Mouse (Mus musculus) embryonic facial prominence, embryonic 15.5 days (tissue): Measurements from ENCODE around the gene Ppp2r3d. TPM values are rescaled to one million over a fixed set of nuclear protein-coding genes. Genes with fewer than 3 reads are reported as not detected.
"Not testable (repeated sequence)": the region's sequence is repeated elsewhere in the genome, so short reads cannot be mapped to it uniquely, and the experiment has no call there.

Experiments used
- ATAC-seq: fragments of 200-750 bp; cut with Nextera tagmentation; 2 replicates; pipeline ENCODE4 v1.8.0; 2017; ENCODE audit warnings: low read depth, moderate TSS enrichment; ENCODE audit not compliant: insufficient number of reproducible peaks, low FRiP score, low TSS enrichment
- H3K27ac ChIP-seq: fragments of 300-500 bp; sonication (generic); replicated peaks from 2 replicates; pipeline ENCODE4 v1.5.1; 2015; ENCODE audit warnings: mild to moderate bottlenecking, inconsistent platforms
- H3K27me3 ChIP-seq: fragments of 300-500 bp; sonication (generic); 2 replicates; pipeline ENCODE4 v1.6.1; 2015; ENCODE audit warnings: inconsistent platforms
- H3K36me3 ChIP-seq: fragments of 300-500 bp; sonication (generic); 2 replicates; pipeline ENCODE4 v1.6.1; 2015; ENCODE audit warnings: mild to moderate bottlenecking, inconsistent platforms
- H3K4me1 ChIP-seq: fragments of 300-500 bp; sonication (generic); 2 replicates; pipeline ENCODE4 v1.6.1; 2015; ENCODE audit warnings: inconsistent platforms
- H3K4me2 ChIP-seq: fragments of 300-500 bp; sonication (generic); replicated peaks from 2 replicates; pipeline ENCODE4 v1.6.1; 2015; ENCODE audit warnings: mild to moderate bottlenecking, inconsistent platforms
- H3K4me3 ChIP-seq: fragments of 300-500 bp; sonication (generic); replicated peaks from 2 replicates; pipeline ENCODE4 v1.5.1; 2015; ENCODE audit warnings: mild to moderate bottlenecking, inconsistent platforms
- H3K9ac ChIP-seq: fragments of 300-500 bp; sonication (generic); 2 replicates; pipeline ENCODE4 v1.6.1; 2015; ENCODE audit warnings: inconsistent platforms
- H3K9me3 ChIP-seq: fragments of 300-500 bp; sonication (generic); replicated peaks from 2 replicates; pipeline ENCODE4 v1.6.1; 2016; ENCODE audit warnings: inconsistent platforms
- WGBS: fragments of 180-500 bp; shearing (Covaris S2); methylation state at CpG from one replicate; pipeline ENCODE4 v1.1.7; 2015; 5-methylcytosine and 5-hydroxymethylcytosine counted together
- polyA plus RNA-seq: library from polyadenylated mRNA; unstranded; fragments of >200 nt; fragmentation: Nextera tagmentation; extraction: Ambion mirVana; gene quantifications from 2 replicates; pipeline ENCODE4 v1.2.1, GENCODE M21; 2015

The Ppp2r3d gene
- polyA plus RNA-seq: 144 and 153 TPM in 2 replicates

GRCm38 (mm10) chr9:124476096-124476902 lies at the start of gene Ppp2r3d:
Gene Ppp2r3d (minus strand): TSS chr9:124476898.
- 96% methylated on average over 22 of the region's 22 CpGs for WGBS
- Histone ChIP-seq H3K9ac (no peak within 1 kb of the TSS), H3K27ac (no peak within 1 kb of the TSS; the same call in 1 of the 2 replicates), H3K4me2 (no peak within 1 kb of the TSS), H3K36me3 (peaks cover 12% of the 10 kb centered on the region), H3K4me1 (no peaks in the 10 kb centered on the region), H3K9me3 (peaks cover 9% of the 10 kb centered on the region; the same call in 1 of the 2 replicates), H3K4me3 (no peak within 1 kb of the TSS), H3K27me3 (no peaks in the 10 kb centered on the region)
- peak; percentile 60; the same call in 1 of the 2 replicates for ATAC-seq

- H3K27ac ChIP-seq, H3K9ac ChIP-seq, ATAC-seq, H3K4me2 ChIP-seq, H3K27me3 ChIP-seq, H3K36me3 ChIP-seq, H3K9me3 ChIP-seq, H3K4me1 ChIP-seq, H3K4me3 ChIP-seq: not testable (repeated sequence)
- WGBS: 78% methylated on average over 2 of the region's 2 CpGs
These were observed 17.0 kb upstream of the Ppp2r3d start, which contains the start of gene Gm21836 for GRCm38 (mm10) chr9:124493693-124494092. Gene Gm21836 (minus strand): TSS chr9:124493793.

GRCm38 (mm10) chr9:124480361-124480980 lies 3.8 kb upstream of the Ppp2r3d start:
- not testable (repeated sequence) for H3K27me3 ChIP-seq
- 56% methylated on average over 13 of the region's 15 CpGs for WGBS

GRCm38 (mm10) chr9:124478081-124478480 lies 1.4 kb upstream of the Ppp2r3d start:
- Histone ChIP-seq H3K9ac (no peak overlapping the region), H3K36me3 (peaks cover 12% of the 10 kb centered on the region), H3K4me1 (no peaks in the 10 kb centered on the region), H3K4me3 (no peak overlapping the region), H3K27ac (no peak overlapping the region), H3K9me3 (peaks cover 9% of the 10 kb centered on the region; the same call in 1 of the 2 replicates), H3K27me3 (no peaks in the 10 kb centered on the region), H3K4me2 (no peak overlapping the region)
- WGBS: 77% methylated on average over 3 of the region's 3 CpGs
- no peak for ATAC-seq

More at GRCm38 (mm10) chr9:124480361-124480980, 3.8 kb upstream of the Ppp2r3d start:
- H3K4me2 ChIP-seq, H3K4me3 ChIP-seq, H3K27ac ChIP-seq, ATAC-seq, H3K9me3 ChIP-seq, H3K9ac ChIP-seq, H3K4me1 ChIP-seq: not testable (repeated sequence)
- peaks cover 12% of the 10 kb centered on the region for H3K36me3 ChIP-seq

- no peaks in the 10 kb centered on the region for H3K27me3 ChIP-seq
- 88% methylated on average over 15 of the region's 15 CpGs for WGBS
- peaks cover 12% of the 10 kb centered on the region for H3K36me3 ChIP-seq
- H3K4me2 ChIP-seq: no peak overlapping the region
- no peak for ATAC-seq
- H3K9ac ChIP-seq: no peak overlapping the region
- no peaks in the 10 kb centered on the region for H3K4me1 ChIP-seq
- no peak overlapping the region for H3K4me3 ChIP-seq
- no peak overlapping the region for H3K27ac ChIP-seq
- H3K9me3 ChIP-seq: peaks cover 9% of the 10 kb centered on the region; the same call in 1 of the 2 replicates
These were observed 1.0 kb downstream of the Ppp2r3d start for GRCm38 (mm10) chr9:124475689-124476088.

- 2% methylated on average over 1 of the region's 1 CpGs for WGBS
- H3K36me3 ChIP-seq: no peaks in the 10 kb centered on the region
- H3K4me1 ChIP-seq: no peaks in the 10 kb centered on the region
- no peak overlapping the region for H3K9ac ChIP-seq
- no peak overlapping the region for H3K4me2 ChIP-seq
- H3K27ac ChIP-seq: no peak overlapping the region
- no peak overlapping the region for H3K4me3 ChIP-seq
- ATAC-seq: no peak
- H3K27me3 ChIP-seq: no peaks in the 10 kb centered on the region
- H3K9me3 ChIP-seq: no peaks in the 10 kb centered on the region
These were observed 20.1 kb downstream of the Ppp2r3d start for GRCm38 (mm10) chr9:124456572-124456971.

- H3K9me3 ChIP-seq: peaks cover 32% of the 10 kb centered on the region
- H3K9ac ChIP-seq: no peak overlapping the region
- no peak overlapping the region for H3K4me3 ChIP-seq
- no peaks in the 10 kb centered on the region for H3K27me3 ChIP-seq
- peaks cover 36% of the 10 kb centered on the region for H3K36me3 ChIP-seq
- H3K4me2 ChIP-seq: no peak overlapping the region
- 99% methylated on average over 15 of the region's 15 CpGs for WGBS
- no peak; the same call in 1 of the 2 replicates for ATAC-seq
- H3K4me1 ChIP-seq: no peaks in the 10 kb centered on the region
- no peak overlapping the region for H3K27ac ChIP-seq
These were observed 34.2 kb downstream of the Ppp2r3d start for GRCm38 (mm10) chr9:124442533-124442855.

- Histone ChIP-seq H3K9ac (no peak overlapping the region), H3K9me3 (peaks cover 32% of the 10 kb centered on the region), H3K4me2 (no peak overlapping the region), H3K4me3 (no peak overlapping the region), H3K27ac (no peak overlapping the region), H3K27me3 (no peaks in the 10 kb centered on the region), H3K4me1 (no peaks in the 10 kb centered on the region), H3K36me3 (peaks cover 36% of the 10 kb centered on the region)
- WGBS: 97% methylated on average over 45 of the region's 45 CpGs
- peak; percentile 32; the same call in 1 of the 2 replicates for ATAC-seq
These were observed 34.8 kb downstream of the Ppp2r3d start for GRCm38 (mm10) chr9:124441681-124442532.

- no peak overlapping the region for H3K27ac ChIP-seq
- no peak overlapping the region for H3K9ac ChIP-seq
- H3K9me3 ChIP-seq: peaks cover 32% of the 10 kb centered on the region
- no peak overlapping the region for H3K4me2 ChIP-seq
- H3K36me3 ChIP-seq: peaks cover 36% of the 10 kb centered on the region
- ATAC-seq: no peak
- no peaks in the 10 kb centered on the region for H3K4me1 ChIP-seq
- H3K27me3 ChIP-seq: no peaks in the 10 kb centered on the region
- H3K4me3 ChIP-seq: no peak overlapping the region
- 72% methylated on average over 14 of the region's 14 CpGs for WGBS
These were observed 36.0 kb downstream of the Ppp2r3d start for GRCm38 (mm10) chr9:124440724-124441045.

GRCm38 (mm10) chr9:124439848-124440723 lies 36.6 kb downstream of the Ppp2r3d start:
- Histone ChIP-seq H3K9ac (no peak overlapping the region), H3K36me3 (peaks cover 36% of the 10 kb centered on the region), H3K4me3 (no peak overlapping the region), H3K4me1 (no peaks in the 10 kb centered on the region), H3K27ac (no peak overlapping the region), H3K4me2 (no peak overlapping the region), H3K27me3 (no peaks in the 10 kb centered on the region), H3K9me3 (peaks cover 32% of the 10 kb centered on the region)
- WGBS: 91% methylated on average over 29 of the region's 29 CpGs
- peak; percentile 73 for ATAC-seq
